Mouse (Mus musculus) liver, embryonic 14.5 days (tissue): Measurements from ENCODE around the gene Nid2. TPM values are rescaled to one million over a fixed set of nuclear protein-coding genes. Genes with fewer than 3 reads are reported as not detected.

Source experiments
- ATAC-seq: fragments of 200-750 bp; cut with Nextera tagmentation; 2 replicates; pipeline ENCODE4 v1.8.0; 2017; ENCODE audit warnings: moderate number of reproducible peaks, mild to moderate bottlenecking, moderate library complexity; ENCODE audit not compliant: insufficient read depth
- DNase-seq, 3 experiments: peaks; one replicate each; pipeline ENCODE4 v3.0.0-alpha.2; 2012 to 2013; ENCODE audit warnings: low read depth in 3 of 3, low spot score in 3 of 3
- H3K27ac ChIP-seq: fragments of 300-500 bp; sonication (generic); 2 replicates; pipeline ENCODE4 v1.5.1; 2014; ENCODE audit warnings: moderate library complexity, mild to moderate bottlenecking, control low read depth, inconsistent platforms
- H3K27me3 ChIP-seq: fragments of 300-500 bp; sonication (generic); 2 replicates; pipeline ENCODE4 v1.6.1; 2014; ENCODE audit warnings: mild to moderate bottlenecking, low read length, moderate library complexity; ENCODE audit not compliant: control insufficient read depth, insufficient read depth
- H3K36me3 ChIP-seq: fragments of 300-500 bp; sonication (generic); replicated peaks from 2 replicates; pipeline ENCODE4 v1.6.1; 2014; ENCODE audit warnings: low read depth; ENCODE audit not compliant: control insufficient read depth, insufficient read depth
- H3K4me1 ChIP-seq, 2 experiments: fragments of 200-500 bp in 1 of 2; fragments of 300-500 bp in 1 of 2; sonication (generic) in 1 of 2; replicated peaks; 2 replicates each; pipeline ENCODE4 v1.6.1; 2012 to 2014; ENCODE audit warnings: antibody characterized with exemption in 1 of 2, inconsistent platforms in 1 of 2, low read length in 1 of 2; ENCODE audit not compliant: control insufficient read depth in 2 of 2, insufficient read depth in 2 of 2
- H3K4me2 ChIP-seq: fragments of 300-500 bp; sonication (generic); 2 replicates; pipeline ENCODE4 v1.6.1; 2014; ENCODE audit warnings: low read depth, mild to moderate bottlenecking, control low read depth, moderate library complexity
- H3K4me3 ChIP-seq, 2 experiments: fragments of 200-500 bp in 1 of 2; fragments of 300-500 bp in 1 of 2; sonication (generic) in 1 of 2; 2 replicates each; pipeline ENCODE4 v1.5.1; 2012 to 2014; ENCODE audit warnings: low read depth in 2 of 2, low read length in 2 of 2, mild to moderate bottlenecking in 2 of 2, control low read depth in 1 of 2, inconsistent platforms in 1 of 2, moderate library complexity in 1 of 2; ENCODE audit not compliant: insufficient read depth in 1 of 2
- H3K9ac ChIP-seq: fragments of 300-500 bp; sonication (generic); replicated peaks from 2 replicates; pipeline ENCODE4 v1.6.1; 2014; ENCODE audit warnings: mild to moderate bottlenecking, control low read depth, moderate library complexity
- H3K9me3 ChIP-seq: fragments of 300-500 bp; sonication (generic); 2 replicates; pipeline ENCODE4 v1.6.1; 2016; ENCODE audit warnings: low read length, mixed read lengths; ENCODE audit not compliant: control insufficient read depth
- CTCF ChIP-seq: IDR thresholded peaks from 2 replicates; pipeline ENCODE4 v1.5.1; 2016; ENCODE audit warnings: antibody characterized with exemption, low read depth, control low read depth
- EP300 ChIP-seq: IDR thresholded peaks from 2 replicates; pipeline ENCODE4 v1.6.1; 2016; ENCODE audit warnings: antibody characterized with exemption, low read depth
- WGBS: fragments of 180-500 bp; shearing (Covaris S2); extraction: QIAGEN DNeasy Blood & Tissue Kit; methylation state at CpG from one replicate; pipeline ENCODE4 v1.1.7; 2014; ENCODE audit not compliant: insufficient replicate concordance; 5-methylcytosine and 5-hydroxymethylcytosine counted together
- polyA plus RNA-seq, 2 experiments: library from polyadenylated mRNA; depleted of rRNA in 1 of 2; stranded (reverse) in 1 of 2; unstranded in 1 of 2; fragments of >200 nt; fragmentation: Nextera tagmentation in 1 of 2; extraction: Ambion mirVana in 1 of 2; gene quantifications; 2 replicates each; pipeline versions ENCODE4 v1.2.1 to v1.2.3; 2012 to 2014

Gene Nid2
- polyA plus RNA-seq, 2 experiments = 6.2 to 10.6 TPM

- H3K36me3 ChIP-seq = no peaks in the 10 kb centered on the region
- no peak overlapping the region for H3K4me3 ChIP-seq
- H3K9ac ChIP-seq = no peak overlapping the region
- TF ChIP-seq CTCF (no peak), EP300 (no peak)
- no peaks in the 10 kb centered on the region for H3K27me3 ChIP-seq
- H3K27ac ChIP-seq = no peak overlapping the region
- H3K9me3 ChIP-seq = no peaks in the 10 kb centered on the region
- no peak for ATAC-seq
- 47% methylated on average over 3 of the region's 3 CpGs for WGBS
- DNase-seq = no peak
- H3K4me1 ChIP-seq = no peaks in the 10 kb centered on the region
- H3K4me2 ChIP-seq = no peak overlapping the region
Measured at GRCm38 (mm10) chr14:19853471-19853870, 102.4 kb downstream of the Nid2 start.

- DNase-seq (no peak), ATAC-seq (no peak)
- WGBS = 57% methylated on average over 2 of the region's 2 CpGs
- H3K4me2 ChIP-seq = no peak overlapping the region
- no peaks in the 10 kb centered on the region for H3K36me3 ChIP-seq
- H3K9ac ChIP-seq = no peak overlapping the region
- H3K27me3 ChIP-seq = no peaks in the 10 kb centered on the region
- TF ChIP-seq EP300 (no peak), CTCF (no peak)
- no peaks in the 10 kb centered on the region for H3K9me3 ChIP-seq
- no peak overlapping the region for H3K4me3 ChIP-seq
- H3K27ac ChIP-seq = no peak overlapping the region
- H3K4me1 ChIP-seq = no peaks in the 10 kb centered on the region
Measured at GRCm38 (mm10) chr14:19858279-19858678, 107.2 kb downstream of the Nid2 start.

GRCm38 (mm10) chr14:19858808-19859776 is 108.0 kb downstream of the Nid2 start:
- WGBS = 45% methylated on average over 8 of the region's 8 CpGs
- TF ChIP-seq EP300 (no peak), CTCF (no peak)
- H3K4me2 ChIP-seq = no peak overlapping the region
- no peak overlapping the region for H3K27ac ChIP-seq
- H3K4me3 ChIP-seq = no peak overlapping the region
- DNase-seq (no peak), ATAC-seq (no peak)
- H3K4me1 ChIP-seq = no peaks in the 10 kb centered on the region
- H3K27me3 ChIP-seq = no peaks in the 10 kb centered on the region
- H3K9ac ChIP-seq = no peak overlapping the region
- H3K9me3 ChIP-seq = no peaks in the 10 kb centered on the region
- no peaks in the 10 kb centered on the region for H3K36me3 ChIP-seq

- no peaks in the 10 kb centered on the region for H3K4me1 ChIP-seq
Measured at GRCm38 (mm10) chr14:19860281-19860680, 109.2 kb downstream of the Nid2 start.

More at GRCm38 (mm10) chr14:19860281-19860680, 109.2 kb downstream of the Nid2 start:
- H3K4me2 ChIP-seq = no peak overlapping the region
- no peak for TF ChIP-seq CTCF
- TF ChIP-seq EP300 = no peak
- WGBS = 85% methylated on average over 4 of the region's 4 CpGs
- no peaks in the 10 kb centered on the region for H3K9me3 ChIP-seq
- H3K4me3 ChIP-seq = no peak overlapping the region
- H3K9ac ChIP-seq = no peak overlapping the region
- no peak for DNase-seq
- ATAC-seq = no peak
- no peaks in the 10 kb centered on the region for H3K27me3 ChIP-seq
- no peak overlapping the region for H3K27ac ChIP-seq
- H3K36me3 ChIP-seq = no peaks in the 10 kb centered on the region

Other genes starting within 250 kb of the Nid2 start
- not detected in 2 replicates for gene Gm2244, start 201.3 kb upstream of the Nid2 start, polyA plus RNA-seq (2012; rRNA removed)
- gene Gm2244, start 201.3 kb upstream of the Nid2 start, polyA plus RNA-seq (2014; fragmentation: Nextera tagmentation; extraction: Ambion mirVana) = not detected in 2 replicates
- gene Gm2237, start 166.1 kb upstream of the Nid2 start, polyA plus RNA-seq (2012; rRNA removed) = 0.16 and 0.18 TPM in 2 replicates
- 0.10 and 0.14 TPM in 2 replicates for gene Gm2237, start 166.1 kb upstream of the Nid2 start, polyA plus RNA-seq (2014; fragmentation: Nextera tagmentation; extraction: Ambion mirVana)
- not detected in 2 replicates for gene Gm5458, start 148.7 kb upstream of the Nid2 start, polyA plus RNA-seq (2012; rRNA removed)
- gene Gm5458, start 148.7 kb upstream of the Nid2 start, polyA plus RNA-seq (2014; fragmentation: Nextera tagmentation; extraction: Ambion mirVana) = not detected in 2 replicates
- 21.3 and 40.8 TPM in 2 replicates for gene Rtraf, start 72.6 kb downstream of the Nid2 start, polyA plus RNA-seq (2012; rRNA removed)
- 93.5 and 94.2 TPM in 2 replicates for gene Rtraf, start 72.6 kb downstream of the Nid2 start, polyA plus RNA-seq (2014; fragmentation: Nextera tagmentation; extraction: Ambion mirVana)
- gene Gng2, start 226.4 kb downstream of the Nid2 start, polyA plus RNA-seq (2012; rRNA removed) = 2.7 and 5.2 TPM in 2 replicates
- 6.7 and 8.7 TPM in 2 replicates for gene Gng2, start 226.4 kb downstream of the Nid2 start, polyA plus RNA-seq (2014; fragmentation: Nextera tagmentation; extraction: Ambion mirVana)